Mouse (Mus musculus): ENCODE measurements around the gene Zdhhc16. TPM values are rescaled to one million over a fixed set of nuclear protein-coding genes. Genes with fewer than 3 reads are reported as not detected.

Zdhhc16 gene
- polyA plus RNA-seq, 1 experiment: 6.6 TPM

GRCm38 (mm10) chr19:41992971-41993370 is 59.7 kb downstream of the Zdhhc16 start:
- Histone ChIP-seq H3K4me3 (ENCODE audit: insufficient read depth, low read depth, low read length) (no peak overlapping the region), H3K27ac (replicated peaks; ENCODE audit: low read depth, low read length) (no peak overlapping the region), H3K4me1 (ENCODE audit: control insufficient read depth, insufficient read depth, insufficient read length, low read length) (peaks cover 15% of the 10 kb centered on the region)

- no peak overlapping the region for H3K4me3 ChIP-seq (ENCODE audit: insufficient read depth, low read depth, low read length)
- peaks cover 14% of the 10 kb centered on the region for H3K4me1 ChIP-seq (ENCODE audit: control insufficient read depth, insufficient read depth, insufficient read length, low read length)
- no peak overlapping the region for H3K27ac ChIP-seq (replicated peaks; ENCODE audit: low read depth, low read length)
Observed at GRCm38 (mm10) chr19:41993484-41993883, 60.2 kb downstream of the Zdhhc16 start.

Other genes starting within 250 kb of the Zdhhc16 start
- not detected in 2 replicates for gene Slit1, start 189.8 kb upstream of the Zdhhc16 start, polyA plus RNA-seq (2012; ENCODE audit: insufficient read depth, insufficient read length, missing spikeins)
- gene Arhgap19, start 131.4 kb upstream of the Zdhhc16 start, polyA plus RNA-seq (2012; ENCODE audit: insufficient read depth, insufficient read length, missing spikeins): 2.5 and 2.8 TPM in 2 replicates
- gene Frat1, start 103.5 kb upstream of the Zdhhc16 start, polyA plus RNA-seq (2012; ENCODE audit: insufficient read depth, insufficient read length, missing spikeins): 5.3 and 6.0 TPM in 2 replicates
- gene Frat2, start 85.3 kb upstream of the Zdhhc16 start, polyA plus RNA-seq (2012; ENCODE audit: insufficient read depth, insufficient read length, missing spikeins): 1.3 and 2.1 TPM in 2 replicates
- gene Rrp12, start 37.3 kb upstream of the Zdhhc16 start, polyA plus RNA-seq (2012; ENCODE audit: insufficient read depth, insufficient read length, missing spikeins): 3.3 and 3.6 TPM in 2 replicates
- 903 and 992 TPM in 2 replicates for gene Pgam1, start 21.6 kb upstream of the Zdhhc16 start, polyA plus RNA-seq (2012; ENCODE audit: insufficient read depth, insufficient read length, missing spikeins)
- gene Exosc1, start 57 bp upstream of the Zdhhc16 start, polyA plus RNA-seq (2012; ENCODE audit: insufficient read depth, insufficient read length, missing spikeins): 21.6 and 24.3 TPM in 2 replicates
- 8.6 and 9.6 TPM in 2 replicates for gene Mms19, start 47.7 kb downstream of the Zdhhc16 start, polyA plus RNA-seq (2012; ENCODE audit: insufficient read depth, insufficient read length, missing spikeins)
- gene Ubtd1, start 48.3 kb downstream of the Zdhhc16 start, polyA plus RNA-seq (2012; ENCODE audit: insufficient read depth, insufficient read length, missing spikeins): 8.4 and 9.0 TPM in 2 replicates
- 2.1 and 3.2 TPM in 2 replicates for gene Ankrd2, start 102.5 kb downstream of the Zdhhc16 start, polyA plus RNA-seq (2012; ENCODE audit: insufficient read depth, insufficient read length, missing spikeins)
- 3.3 and 5.7 TPM in 2 replicates for gene Hoga1, start 112.1 kb downstream of the Zdhhc16 start, polyA plus RNA-seq (2012; ENCODE audit: insufficient read depth, insufficient read length, missing spikeins)
- not detected in 2 replicates for gene 4933411K16Rik, start 118.8 kb downstream of the Zdhhc16 start, polyA plus RNA-seq (2012; ENCODE audit: insufficient read depth, insufficient read length, missing spikeins)
- gene Morn4, start 152.9 kb downstream of the Zdhhc16 start, polyA plus RNA-seq (2012; ENCODE audit: insufficient read depth, insufficient read length, missing spikeins): 0.63 TPM in 1 of 2 replicates, not detected in the other
- gene Pi4k2a, start 157.0 kb downstream of the Zdhhc16 start, polyA plus RNA-seq (2012; ENCODE audit: insufficient read depth, insufficient read length, missing spikeins): 14.4 and 21.6 TPM in 2 replicates
- gene Avpi1, start 195.6 kb downstream of the Zdhhc16 start, polyA plus RNA-seq (2012; ENCODE audit: insufficient read depth, insufficient read length, missing spikeins): 12.6 and 16.8 TPM in 2 replicates
- 33.6 and 41.9 TPM in 2 replicates for gene Marveld1, start 213.9 kb downstream of the Zdhhc16 start, polyA plus RNA-seq (2012; ENCODE audit: insufficient read depth, insufficient read length, missing spikeins)
- gene Zfyve27, start 230.5 kb downstream of the Zdhhc16 start, polyA plus RNA-seq (2012; ENCODE audit: insufficient read depth, insufficient read length, missing spikeins): 11.3 and 12.7 TPM in 2 replicates

Data from brown adipose tissue, adult 24 weeks (tissue).